Mouse (Mus musculus) spleen, postnatal 4 days (tissue): ENCODE data around the gene Gzmn.
"Not testable (repeated sequence)": the region's sequence is repeated elsewhere in the genome, so short reads cannot be mapped to it uniquely, and the experiment has no call there.

Experiments
- DNase-seq, 2 experiments: peaks; one replicate each; pipeline ENCODE4 v3.0.0; 2022; ENCODE audit warnings: low spot score in 2 of 2

Gzmn gene

GRCm38 (mm10) chr14:56174499-56174898 lies at the start of gene Gzmn:
Gene Gzmn, minus strand, starts transcription at chr14:56174599.
- DNase-seq = no peak

GRCm38 (mm10) chr14:56211317-56211716 lies 36.9 kb upstream of the Gzmn start, which contains the start of gene Gzmf:
Gene Gzmf, minus strand, starts transcription at chr14:56211417.
- no peak for DNase-seq

GRCm38 (mm10) chr14:56205613-56206012 lies 31.2 kb upstream of the Gzmn start:
- DNase-seq = no peak

GRCm38 (mm10) chr14:56205021-56205420 lies 30.6 kb upstream of the Gzmn start:
- peak in 1 of 2 experiments; percentile 61 for DNase-seq

GRCm38 (mm10) chr14:56203975-56204374 lies 29.6 kb upstream of the Gzmn start:
- peak; percentile 43 to 80 for DNase-seq

- no peak for DNase-seq
Measured at GRCm38 (mm10) chr14:56186946-56187345, 12.5 kb upstream of the Gzmn start.

GRCm38 (mm10) chr14:56186521-56186920 lies 12.1 kb upstream of the Gzmn start:
- peak in 1 of 2 experiments; percentile 51 for DNase-seq

- peak; percentile 27 to 74 for DNase-seq
Measured at GRCm38 (mm10) chr14:56177651-56178050, 3.3 kb upstream of the Gzmn start.

- peak in 1 of 2 experiments; percentile 5 for DNase-seq
Measured at GRCm38 (mm10) chr14:56173396-56173795, 1.0 kb downstream of the Gzmn start.

GRCm38 (mm10) chr14:56172744-56173143 lies 1.7 kb downstream of the Gzmn start:
- DNase-seq = peak in 1 of 2 experiments; percentile 34

- DNase-seq = no peak
Measured at GRCm38 (mm10) chr14:56168009-56168408, 6.4 kb downstream of the Gzmn start.

- DNase-seq = no peak
Measured at GRCm38 (mm10) chr14:56162109-56162508, 12.3 kb downstream of the Gzmn start.

- not testable (repeated sequence) for DNase-seq
Measured at GRCm38 (mm10) chr14:56159479-56159878, 14.9 kb downstream of the Gzmn start, which contains the start of gene Gzmg. Gene Gzmg, minus strand, starts transcription at chr14:56159579.

GRCm38 (mm10) chr14:56155340-56155739 lies 19.1 kb downstream of the Gzmn start:
- DNase-seq = no peak

GRCm38 (mm10) chr14:56133675-56134074 lies 40.7 kb downstream of the Gzmn start:
- not testable (repeated sequence) for DNase-seq

GRCm38 (mm10) chr14:56132508-56132907 lies 41.9 kb downstream of the Gzmn start, which contains the start of gene Gzmd:
Gene Gzmd, minus strand, starts transcription at chr14:56132608.
- DNase-seq = not testable (repeated sequence)

- no peak for DNase-seq
Measured at GRCm38 (mm10) chr14:56128341-56128740, 46.1 kb downstream of the Gzmn start.

GRCm38 (mm10) chr14:56123516-56123915 lies 50.9 kb downstream of the Gzmn start:
- DNase-seq = no peak

- no peak for DNase-seq
Measured at GRCm38 (mm10) chr14:56120525-56120924, 53.9 kb downstream of the Gzmn start, which contains the start of gene Gzme. Gene Gzme, minus strand, starts transcription at chr14:56120625.
